Mouse (Mus musculus): Measurements from ENCODE around the gene Tmem95.

DNA sequence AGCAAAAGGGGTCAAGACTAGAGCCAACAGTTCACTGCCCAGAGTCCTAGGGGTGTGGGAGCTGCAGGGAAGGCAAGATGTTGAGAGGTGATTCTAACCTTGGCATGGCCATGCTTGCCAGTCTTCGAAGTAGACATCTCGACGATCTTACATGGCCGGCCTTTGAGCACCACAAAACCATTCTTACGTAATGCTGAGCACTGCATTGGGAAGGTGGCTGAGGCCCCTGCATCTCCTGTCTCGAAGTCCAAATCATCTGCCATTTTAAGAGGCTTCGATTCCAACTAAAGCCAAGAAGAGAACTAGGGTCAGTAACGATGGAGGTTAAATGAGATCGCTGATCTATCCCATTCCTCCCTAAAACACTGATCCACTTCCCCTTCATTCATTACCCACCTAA, 41.2 kb upstream of the Tmem95 start:
- TF ChIP-seq CTCF (IDR thresholded peaks at IDR 0.05; ENCODE audit: low read depth) (no peak), EP300 (IDR thresholded peaks at IDR 0.05; ENCODE audit: low read depth) (no peak)
